Mouse (Mus musculus): ENCODE measurements around the gene Cnpy3.

Gene Cnpy3

DNA sequence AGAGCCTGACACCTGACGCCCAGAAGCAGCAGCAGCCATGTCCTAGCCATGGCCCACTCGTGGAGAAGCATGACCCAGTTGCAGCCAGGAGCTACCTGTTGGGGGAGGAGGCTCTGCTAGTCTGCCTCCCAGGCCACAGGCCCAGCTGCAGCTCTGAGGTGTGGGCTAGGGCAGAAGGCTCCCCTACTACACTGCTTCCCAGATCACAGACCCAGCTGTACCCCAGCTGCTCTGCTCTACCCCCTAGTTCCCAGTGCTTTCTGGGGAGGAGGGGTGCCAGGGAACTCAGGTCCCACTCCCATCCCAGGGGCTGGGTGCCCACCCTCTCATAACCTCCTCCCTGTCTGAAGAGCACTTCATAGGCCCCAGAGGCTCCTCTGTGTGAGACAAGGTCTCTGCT, 11.5 kb upstream of the Cnpy3 start, which contains the start of gene Ptcra:
Gene Ptcra (minus strand): TSS at position 169 of the 400 bp plus-strand sequence.
- DNase-seq = no peak

DNA sequence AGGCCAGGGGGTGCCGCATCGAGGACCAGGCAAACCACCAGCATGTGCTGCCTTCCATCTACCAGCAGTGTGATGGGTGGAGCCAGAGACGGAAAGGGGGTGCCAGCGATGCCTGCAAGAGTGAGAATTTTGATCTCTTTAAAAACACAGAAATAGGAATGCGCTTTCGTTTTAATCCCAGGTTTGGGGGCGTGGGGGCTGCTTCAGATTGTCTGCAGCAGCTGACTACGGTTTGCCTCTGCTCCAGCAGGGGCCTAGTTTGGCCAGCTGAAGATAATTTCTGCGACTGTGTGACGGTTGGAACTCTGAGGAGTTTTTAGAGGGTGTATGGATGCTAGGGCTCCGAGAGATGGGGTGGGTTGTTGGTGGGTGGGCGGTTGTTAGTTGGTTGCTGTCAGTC, 6.7 kb upstream of the Cnpy3 start:
- DNase-seq = no peak

DNA sequence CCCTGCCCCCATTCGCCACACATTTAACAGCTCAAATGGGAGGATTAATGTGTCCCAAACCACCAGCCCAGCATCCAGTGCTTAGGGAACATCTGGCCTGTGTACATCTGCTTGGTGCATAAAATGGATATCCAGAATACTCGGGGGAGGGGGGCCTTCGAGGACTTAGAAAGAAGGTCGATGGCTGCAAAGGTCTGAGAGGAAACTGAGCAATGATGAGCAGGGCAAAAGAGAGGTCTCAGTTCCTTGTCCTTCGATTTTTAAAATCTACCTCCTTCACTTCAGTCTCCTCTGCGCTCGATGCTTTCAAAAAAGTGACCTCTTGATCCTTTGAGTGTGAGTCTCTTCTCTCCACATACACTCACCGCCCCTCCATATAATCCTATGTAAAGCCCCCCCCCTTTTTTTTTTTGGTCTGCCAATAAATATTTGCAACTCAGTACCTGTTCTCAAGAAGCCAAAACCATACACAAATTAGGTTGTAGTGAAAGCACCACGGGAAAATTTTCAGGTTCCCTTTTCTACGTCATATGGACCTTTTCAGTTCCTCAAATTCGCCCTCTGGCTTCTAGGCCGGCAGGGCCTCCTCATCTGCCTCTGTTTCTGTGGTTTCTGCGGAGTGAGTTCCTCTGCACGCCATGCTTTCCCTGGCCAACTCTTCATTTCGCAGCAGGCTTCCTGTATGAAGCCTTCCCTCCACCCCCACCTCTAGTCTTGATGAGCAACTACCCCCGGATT, 789 bp downstream of the Cnpy3 start:
- DNase-seq = peak in 1 of 2 experiments; percentile 28

DNA sequence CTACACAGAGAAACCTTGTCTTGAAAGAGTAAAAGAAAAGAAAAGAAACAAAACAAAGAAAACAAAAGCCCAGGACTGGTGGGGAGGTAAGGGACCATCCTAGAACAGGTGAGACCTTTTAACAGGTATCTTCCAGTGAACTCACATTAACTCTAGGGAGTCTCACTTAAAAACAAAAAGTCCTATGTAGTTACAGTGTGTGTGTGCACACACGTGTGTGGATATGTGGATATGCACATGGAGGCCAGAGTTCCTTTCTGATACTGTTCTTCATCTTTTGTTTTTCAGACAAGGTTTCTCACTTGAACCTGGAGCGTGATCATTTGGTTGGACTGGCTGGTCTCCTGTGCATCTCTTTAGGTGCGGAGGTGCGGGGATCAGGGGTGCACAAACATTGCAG, 1.4 kb downstream of the Cnpy3 start:
- no peak for DNase-seq

DNA sequence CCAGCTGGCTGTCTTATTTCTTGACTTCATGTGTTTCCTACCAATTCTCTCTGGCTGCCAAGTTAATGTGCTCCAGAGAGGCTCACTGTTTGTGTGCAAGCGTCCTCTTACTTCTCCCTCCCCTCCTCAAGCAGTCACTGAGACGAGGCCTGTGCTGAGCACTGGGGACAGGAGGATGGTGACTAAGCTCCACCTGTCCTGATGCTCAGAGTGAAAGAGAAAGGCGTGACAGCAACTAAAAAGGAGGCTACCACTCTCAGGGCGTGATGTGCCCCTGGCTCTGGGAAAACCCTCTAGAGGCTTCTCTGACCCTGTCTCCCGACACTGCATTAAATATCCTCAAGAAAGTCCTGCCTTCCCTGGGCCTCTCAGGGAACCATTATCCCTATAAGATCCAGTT, 2.7 kb downstream of the Cnpy3 start:
- no peak for DNase-seq

DNA sequence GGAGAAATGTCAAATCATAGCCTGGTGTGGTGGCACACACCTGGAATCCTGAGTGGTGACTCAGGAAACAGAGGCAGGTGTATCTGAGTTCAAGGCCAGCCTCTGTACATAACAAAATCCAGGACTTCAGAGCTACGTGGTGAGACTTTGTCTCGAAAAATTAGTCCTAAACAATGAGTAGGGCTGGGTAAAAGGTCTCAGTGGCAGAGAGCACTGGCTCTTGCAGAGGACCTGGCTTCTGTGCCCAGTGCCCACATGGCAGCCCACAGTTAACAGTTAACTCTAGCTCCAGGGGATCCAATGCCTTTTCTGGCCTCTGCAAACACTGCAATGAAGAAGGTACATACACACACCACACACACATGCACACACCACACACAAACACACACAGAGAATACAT, 4.2 kb downstream of the Cnpy3 start:
- DNase-seq = no peak

DNA sequence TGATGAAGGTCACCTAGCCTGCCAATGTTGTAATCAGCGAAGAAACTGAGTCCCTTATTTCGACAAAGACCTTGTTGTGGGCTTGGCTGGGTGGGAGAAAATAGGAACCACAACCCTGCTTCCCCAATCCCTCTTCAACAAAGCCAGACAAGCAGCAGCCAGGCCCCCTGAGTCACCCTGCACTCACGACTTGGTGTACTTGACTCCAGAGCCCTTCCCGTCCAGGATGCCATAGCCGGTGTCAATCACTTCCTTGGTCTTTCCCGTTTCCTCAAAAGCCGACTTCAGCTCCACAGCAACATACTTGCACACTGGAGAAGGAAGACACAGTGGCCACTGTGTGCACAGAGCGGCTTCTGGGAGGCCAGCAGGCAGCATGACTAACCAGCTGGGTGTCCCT, 4.8 kb downstream of the Cnpy3 start:
- no peak for DNase-seq

DNA sequence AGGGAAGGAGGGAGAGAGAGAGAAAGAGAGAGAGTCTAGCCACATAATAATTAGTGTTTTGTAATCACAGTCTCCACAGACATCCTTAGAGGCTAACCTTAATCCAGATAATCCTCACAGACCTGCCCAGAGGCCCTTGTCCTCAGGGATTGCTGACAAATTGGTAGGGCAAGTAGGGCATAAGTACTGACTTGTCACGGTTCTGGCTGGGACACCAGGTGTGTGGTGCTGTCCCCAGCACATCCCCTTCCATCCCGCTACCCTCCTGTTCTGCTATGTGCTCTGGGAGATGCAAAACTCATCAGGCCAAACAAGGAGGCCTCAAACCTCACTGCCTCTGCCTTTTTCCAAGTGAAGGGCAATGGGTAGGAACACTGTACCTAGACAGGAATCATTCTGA, 6.5 kb downstream of the Cnpy3 start:
- no peak for DNase-seq

DNA sequence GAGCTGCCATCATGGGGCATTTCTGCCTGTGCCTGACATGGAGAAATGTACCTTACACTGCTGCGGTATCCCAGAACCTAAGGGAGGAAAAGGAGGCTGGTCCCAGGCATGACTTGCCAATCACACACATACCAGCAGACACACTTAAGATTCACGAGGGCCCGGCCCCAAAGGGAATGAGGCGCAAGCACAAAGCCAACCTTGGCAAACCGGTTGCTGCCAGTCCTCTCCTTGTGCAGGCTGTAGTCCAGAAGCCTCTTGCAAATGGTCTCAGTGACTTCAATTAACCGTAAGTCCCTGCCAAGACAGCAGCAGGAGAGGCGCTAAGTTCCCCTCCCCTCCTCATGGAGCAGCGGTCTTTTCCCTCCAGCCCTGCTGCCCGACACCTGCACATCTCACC, 9.0 kb downstream of the Cnpy3 start:
- peak in 1 of 2 experiments; percentile 59 for DNase-seq

DNA sequence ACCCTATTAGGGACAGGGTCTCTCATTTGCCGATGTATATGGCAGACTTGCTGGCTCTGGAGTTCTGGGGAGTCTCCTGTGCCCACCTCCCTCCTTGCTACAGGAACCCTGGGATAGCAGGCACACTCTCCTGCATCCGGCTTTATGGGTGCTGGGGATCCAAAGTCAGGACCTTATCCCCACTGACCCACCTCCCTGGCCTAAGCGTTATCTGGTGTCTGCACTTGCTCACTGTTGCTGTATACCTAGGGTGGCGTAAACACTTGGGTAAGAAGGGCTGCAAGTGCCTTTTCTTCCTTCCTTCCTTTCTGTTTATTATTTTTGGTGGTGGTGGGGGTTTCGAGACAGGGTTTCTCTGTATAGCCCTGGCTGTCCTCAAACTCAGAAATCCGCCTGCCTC, 10.7 kb downstream of the Cnpy3 start:
- DNase-seq = no peak

DNA sequence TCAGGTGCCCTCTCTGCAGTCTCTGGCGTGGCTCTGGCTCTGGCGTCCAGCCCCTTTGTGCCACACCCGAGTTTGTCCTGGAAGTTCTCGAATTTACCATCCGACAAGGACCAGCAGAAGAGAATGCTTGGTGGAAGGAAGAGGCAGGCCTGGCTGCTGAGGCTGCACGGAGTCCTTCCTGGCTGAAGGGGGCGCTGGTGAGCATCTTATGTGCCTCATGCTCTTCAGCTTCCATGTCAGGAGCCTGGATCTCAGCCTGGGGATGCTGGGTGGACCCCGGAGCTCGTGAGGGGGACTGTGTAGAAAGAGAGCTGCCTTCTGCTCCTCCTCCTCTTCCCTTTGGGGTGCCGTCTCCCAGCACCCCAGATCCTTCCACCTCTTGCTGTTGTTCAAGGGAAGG, 15.9 kb downstream of the Cnpy3 start:
- DNase-seq = peak in 1 of 2 experiments; percentile 37

DNA sequence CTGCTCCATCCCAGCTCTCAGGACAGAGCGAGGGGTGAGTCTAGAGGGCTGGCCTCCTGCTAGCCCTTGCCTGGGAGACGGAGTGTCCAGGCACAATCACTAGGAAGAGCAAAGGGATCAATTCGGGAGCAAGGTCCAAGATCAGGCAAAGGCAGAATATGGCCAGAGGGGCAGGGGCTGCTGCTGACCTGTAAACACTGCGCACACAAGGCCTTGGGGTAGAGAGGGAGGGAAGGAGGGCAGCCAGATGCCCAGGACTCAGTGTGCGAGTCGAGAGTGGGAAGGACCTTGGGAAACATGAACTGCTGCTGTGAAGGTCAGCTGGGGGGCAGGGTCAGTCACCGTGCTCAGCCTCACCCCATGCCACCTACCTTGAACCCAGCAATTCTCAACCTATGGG, 16.7 kb downstream of the Cnpy3 start:
- no peak for DNase-seq

DNA sequence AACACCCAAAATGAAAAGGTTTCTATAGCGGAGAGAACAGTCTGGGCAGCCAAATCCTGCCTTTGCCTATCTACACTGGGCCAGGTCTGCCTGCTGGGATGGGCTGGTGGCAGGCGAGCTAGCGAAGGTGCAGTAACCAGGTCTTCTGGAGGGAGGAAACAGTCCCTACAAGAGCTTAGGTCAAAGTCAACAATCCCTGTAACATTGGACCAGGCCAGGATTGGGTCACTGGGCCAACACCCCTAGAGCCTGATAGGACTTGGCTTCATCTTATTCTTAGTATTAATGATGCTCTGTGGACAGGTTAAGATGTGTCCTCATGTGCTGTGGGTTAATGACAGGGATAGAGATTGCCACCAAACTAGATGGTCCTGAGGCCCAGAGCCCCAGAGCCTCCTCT, 18.0 kb downstream of the Cnpy3 start:
- no peak for DNase-seq

DNA sequence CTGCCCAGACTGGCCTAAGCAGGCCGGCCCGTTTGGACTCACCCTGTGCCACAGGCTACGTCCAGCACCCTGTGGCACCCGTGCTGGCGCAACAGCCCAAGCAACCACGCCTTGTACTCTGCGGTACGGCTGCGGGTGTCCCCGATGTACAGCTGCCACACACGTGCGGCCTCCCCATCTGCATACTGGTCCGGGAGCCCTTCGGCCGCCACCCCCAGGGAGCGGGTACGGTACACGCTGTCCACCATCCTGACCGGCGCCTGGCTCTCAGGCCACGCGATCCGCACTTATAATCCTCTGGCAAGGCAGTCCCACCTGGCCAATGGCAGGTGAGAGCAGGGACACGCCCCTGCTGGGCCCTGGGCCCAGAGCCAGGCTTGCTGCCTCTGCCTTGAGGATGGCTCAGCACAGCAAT, 23.1 kb downstream of the Cnpy3 start, which contains the start of gene Gnmt:
Gene Gnmt (minus strand): TSS at position 265 of the 415 bp plus-strand sequence.
- peak; percentile 85 to 95 for DNase-seq

DNA sequence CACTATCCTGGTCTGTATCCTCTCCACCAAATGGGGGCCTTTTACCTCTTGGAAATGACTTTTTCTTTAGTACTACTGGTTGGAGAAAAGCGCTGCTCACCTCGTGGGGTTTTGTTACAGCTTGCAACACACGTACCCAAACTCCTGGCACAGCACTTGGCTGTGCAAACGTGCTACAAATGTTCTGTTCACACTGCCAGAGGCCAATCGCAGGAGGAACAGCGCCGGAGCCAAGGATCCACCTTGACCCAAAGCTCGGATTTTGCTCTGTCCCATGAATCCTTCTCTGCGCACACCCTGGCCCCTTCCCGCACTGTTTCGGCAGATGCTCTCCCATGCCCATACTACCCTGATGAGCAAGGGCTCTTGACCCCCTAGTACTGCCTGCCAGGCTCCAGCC, 23.5 kb downstream of the Cnpy3 start:
- no peak for DNase-seq

DNA sequence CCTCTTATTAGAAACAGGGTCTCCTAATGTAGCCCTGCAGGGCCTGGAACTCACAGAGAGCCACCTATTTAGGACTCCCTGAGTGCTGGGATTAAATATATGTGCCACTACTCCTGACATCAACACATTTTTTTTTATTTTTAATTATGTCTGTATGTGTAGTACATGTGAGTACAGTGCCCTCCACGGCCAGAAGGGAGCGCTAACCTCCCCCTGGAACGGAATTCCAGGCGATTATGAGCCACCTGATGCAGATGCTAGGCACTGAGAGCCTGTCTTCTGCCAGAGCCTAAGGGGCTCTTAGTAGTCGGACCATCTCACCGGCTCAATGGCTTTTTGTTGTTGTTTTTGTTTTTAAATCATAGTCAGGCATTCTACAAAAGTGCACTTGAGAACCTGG, 24.0 kb downstream of the Cnpy3 start:
- DNase-seq = peak; percentile 67 to 69

DNA sequence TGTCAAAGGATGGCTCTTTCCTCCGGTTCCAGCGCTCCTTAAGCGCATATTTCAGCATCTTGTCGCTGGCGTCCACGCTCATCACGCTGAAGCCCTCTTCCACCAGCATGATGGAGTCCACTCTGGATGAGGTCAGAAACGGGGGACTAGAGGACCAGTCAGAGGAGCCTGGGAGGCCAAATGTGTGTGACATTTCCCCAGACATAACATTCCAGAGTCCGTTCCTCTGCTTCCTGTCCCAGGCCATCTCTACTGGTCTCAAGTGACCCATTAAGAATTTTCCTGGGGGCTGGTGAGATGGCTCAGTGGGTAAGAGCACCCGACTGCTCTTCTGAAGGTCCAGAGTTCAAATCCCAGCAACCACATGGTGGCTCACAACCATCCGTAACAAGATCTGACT, 24.7 kb downstream of the Cnpy3 start:
- no peak for DNase-seq

DNA sequence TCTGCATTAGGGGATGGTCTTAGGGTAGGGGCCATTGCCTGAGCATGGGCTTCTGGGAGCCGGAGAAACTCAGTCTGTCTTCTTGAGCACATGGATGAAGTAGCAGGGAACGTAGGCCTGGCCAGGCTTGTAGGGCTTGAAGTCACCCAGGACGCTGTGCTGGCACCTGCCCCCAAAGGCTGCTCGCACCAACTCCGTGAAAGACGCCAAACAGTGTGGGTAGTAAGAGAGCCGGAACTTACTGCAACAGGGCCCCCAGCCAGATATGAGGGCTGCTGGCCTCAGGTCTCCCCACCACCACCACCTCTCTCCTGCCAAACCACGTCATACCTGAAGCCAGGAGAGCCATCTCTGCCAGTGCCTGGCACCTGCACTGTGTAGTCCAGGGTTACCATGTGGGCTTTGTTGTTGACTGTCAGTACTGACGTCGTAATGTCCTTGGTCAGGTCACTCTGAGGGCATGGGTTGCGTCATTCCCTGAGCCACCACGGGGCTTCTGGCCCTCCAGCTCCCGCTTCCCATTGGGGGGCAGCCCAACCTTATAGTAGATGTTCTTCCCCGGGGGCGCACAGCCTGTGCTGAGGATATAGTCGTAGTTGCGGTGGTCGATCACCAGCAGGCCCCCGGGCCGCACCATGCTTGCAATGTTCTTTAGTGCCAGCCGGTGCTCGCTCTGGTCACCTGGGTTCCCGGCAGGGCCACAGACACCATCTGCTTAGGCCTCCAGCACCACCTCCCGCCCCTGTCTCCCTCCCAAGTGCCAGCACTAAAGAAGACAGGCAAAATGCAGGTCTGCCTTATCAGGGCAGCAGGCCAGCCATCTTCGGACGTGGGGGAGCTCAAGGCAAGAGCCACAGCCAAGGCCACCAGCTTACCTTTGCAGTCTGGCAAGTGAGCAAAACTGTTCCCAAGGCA, 26.0 kb downstream of the Cnpy3 start:
- no peak for DNase-seq

DNA sequence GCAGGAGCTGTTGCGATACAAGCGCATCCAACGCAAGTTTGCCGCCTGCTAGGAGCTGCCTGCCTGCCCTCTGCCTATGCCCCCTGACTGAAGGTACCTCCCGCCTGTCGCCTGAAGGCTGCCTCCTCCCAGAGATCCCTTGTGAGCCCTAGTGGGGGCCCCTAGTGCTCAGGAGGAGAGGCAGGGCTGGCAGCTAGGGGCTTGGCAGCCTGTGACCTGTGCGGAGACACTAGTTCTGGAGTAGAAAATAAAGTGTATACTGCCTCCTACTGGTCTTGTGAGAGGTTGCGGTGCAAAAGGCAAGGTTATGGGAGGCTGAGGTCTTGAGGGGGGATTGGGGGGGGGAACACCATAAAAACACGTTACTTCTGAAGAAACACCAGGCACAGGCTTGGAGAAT, 26.7 kb downstream of the Cnpy3 start:
- DNase-seq = no peak

DNA sequence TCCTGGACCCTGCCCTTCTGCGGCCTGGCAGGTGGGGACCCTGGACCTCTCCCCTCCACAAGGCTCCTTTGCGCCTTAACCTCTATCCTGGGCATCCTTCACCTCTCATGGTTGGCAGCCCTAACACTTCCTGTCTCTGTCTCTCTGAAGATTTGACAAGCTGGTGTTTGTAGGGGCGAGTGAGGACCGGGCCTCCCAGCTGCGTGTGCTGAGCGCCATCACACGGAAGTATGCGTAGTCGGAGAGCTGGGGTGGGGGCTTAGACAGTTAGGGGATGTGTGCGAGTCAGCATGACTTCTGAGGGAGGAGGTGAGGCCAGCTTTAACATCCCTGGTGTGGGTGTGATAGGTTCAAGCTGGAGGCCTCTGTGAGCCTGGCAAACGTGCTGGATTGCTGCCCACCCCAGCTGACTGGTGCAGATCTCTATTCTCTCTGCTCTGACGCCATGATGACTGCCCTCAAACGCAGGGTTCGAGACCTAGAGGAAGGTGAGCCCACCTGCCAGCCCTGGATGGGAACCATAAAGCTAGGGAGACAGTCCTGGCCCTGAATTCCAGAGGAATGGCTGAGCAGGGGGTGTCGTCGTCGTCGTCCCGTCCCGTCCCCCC, 27.4 kb downstream of the Cnpy3 start:
- DNase-seq = no peak

DNA sequence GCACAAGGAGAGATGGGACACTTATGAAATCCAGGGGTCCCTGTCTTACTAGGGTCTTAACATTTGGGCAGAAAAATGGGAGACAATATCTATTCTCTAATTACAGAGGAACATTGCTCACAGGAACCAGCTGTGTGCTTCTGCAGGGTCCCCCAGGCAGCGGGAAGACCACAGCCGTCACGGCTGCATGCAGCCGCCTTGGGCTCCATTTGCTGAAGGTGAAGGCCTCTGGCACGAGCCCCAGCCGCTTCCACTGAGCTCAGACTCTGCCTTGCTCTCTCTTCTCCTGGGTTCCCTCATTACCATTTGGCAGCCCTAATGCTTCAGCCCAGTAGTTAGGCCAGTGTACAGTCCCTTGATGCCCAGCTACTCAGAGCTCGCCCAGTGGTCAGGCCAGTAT, 30.9 kb downstream of the Cnpy3 start:
- DNase-seq = no peak

DNA sequence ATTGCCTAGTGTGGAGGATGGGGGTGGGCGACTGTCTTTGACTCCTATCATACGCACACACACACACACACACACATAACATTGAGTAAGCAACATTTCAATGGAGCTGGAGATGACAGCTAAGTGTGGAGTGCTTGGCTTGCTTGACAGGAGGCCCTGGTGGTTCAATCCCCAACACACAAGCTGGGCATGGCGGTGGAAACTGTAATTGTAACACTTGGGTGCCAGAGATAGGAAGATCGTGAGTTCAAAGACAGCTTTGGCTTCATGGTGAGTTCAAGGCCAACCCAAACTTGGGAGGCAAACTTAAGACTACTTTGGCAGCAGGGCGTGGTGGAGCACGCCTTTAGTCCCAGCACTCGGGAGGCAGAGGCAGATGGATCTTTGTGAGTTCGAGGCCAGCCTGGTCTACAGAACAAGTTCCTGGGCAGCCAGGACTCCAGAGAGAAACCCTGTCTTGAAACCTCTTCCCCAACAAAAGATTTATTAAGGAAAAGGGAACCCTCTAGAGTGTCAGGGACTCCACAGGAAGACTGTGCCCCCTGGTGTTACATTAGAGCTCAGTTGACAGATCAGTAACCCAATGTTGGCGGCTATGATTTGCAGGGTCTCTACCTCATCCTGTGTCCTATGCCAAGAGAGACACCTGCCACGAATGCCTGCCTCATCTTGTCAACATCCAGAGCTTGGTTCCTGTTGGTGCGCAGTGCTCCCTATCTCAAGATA, 37.1 kb downstream of the Cnpy3 start:
- DNase-seq = peak in 1 of 2 experiments; percentile 46

DNA sequence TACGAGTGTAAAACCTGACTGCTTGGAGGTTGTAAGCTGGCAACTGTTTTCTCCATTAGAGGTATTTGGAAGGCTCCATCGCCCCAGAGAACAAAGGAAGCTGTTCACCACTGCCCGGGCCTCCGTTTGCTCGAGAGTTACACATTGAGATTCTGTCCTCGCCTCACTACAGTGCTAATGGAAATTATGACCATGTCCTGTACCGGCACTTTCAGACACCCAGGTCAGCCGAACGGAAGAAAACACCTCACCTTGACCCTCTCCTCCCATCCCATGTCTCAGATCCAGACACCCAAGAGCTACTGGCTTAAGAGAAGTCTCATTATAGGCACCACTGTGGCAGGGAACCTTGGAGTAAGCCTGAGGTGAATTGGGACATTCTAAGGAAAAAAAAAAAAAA, 38.2 kb downstream of the Cnpy3 start:
- no peak for DNase-seq

Measured in kidney, postnatal 25 days (tissue).